9 mouse cellular contexts compared by ENCODE assay signal in the genomic region with DNA sequence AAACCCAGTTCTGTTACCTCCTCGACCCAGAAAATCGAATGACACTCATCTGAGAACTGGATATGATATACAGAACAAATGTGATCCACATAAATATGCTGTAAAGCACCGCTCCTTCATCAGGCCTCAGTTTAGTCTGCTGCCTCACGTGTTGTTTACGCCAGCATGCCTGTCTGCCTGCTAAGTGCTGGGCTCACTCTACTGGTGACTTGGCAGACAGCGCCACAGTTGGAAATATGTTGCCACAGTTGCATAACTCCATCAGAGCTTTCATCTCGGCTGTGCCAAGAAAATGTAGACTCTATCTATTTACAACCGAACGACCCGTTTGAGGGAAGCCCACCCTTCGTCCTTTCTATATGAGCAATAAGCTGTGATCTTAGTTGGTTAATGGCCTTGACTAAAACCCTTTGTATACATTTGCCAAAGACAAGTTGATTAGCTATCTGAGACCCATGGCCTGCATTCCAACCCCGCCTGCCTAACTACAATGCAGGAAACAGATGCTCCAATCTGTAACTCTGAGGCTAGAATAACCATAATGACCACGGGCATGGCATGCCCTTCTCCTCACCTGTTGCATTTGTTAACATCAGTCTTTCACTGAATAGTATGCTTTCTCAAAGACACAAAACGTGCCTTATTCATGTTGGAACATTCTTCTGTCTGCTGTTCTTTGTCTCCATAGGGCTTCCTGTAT. TPM values are rescaled to one million over a fixed set of nuclear protein-coding genes. Genes with fewer than 3 reads are reported as not detected.
DNase-seq lines count a peak whose midpoint lies in the region; ATAC-seq and TF ChIP-seq lines count a peak whose summit lies in the region.
"Had no signal": no experiment of that assay in that cellular context is flagged by ENCODE, and none has a peak within 500 bp of the region (broad histone marks: within the 10 kb centered on the region; RNA-seq: fewer than 3 reads in every experiment).

No protein-coding gene starts in this region.

- H3K9me3 ChIP-seq in limb, embryonic 14.5 days (ENCODE audit: control insufficient read depth, low read length), result no peaks in the 10 kb centered on the region

- H3K4me2 ChIP-seq in limb, embryonic 14.5 days (replicated peaks; ENCODE audit: low read depth, low read length, severe bottlenecking), result no peak overlapping the region

- peak; percentile 68 for ATAC-seq in limb, embryonic 14.5 days (ENCODE audit: low FRiP score, low read depth)
- no peak for ATAC-seq in megakaryocyte, adult 5-6 weeks (ENCODE audit: poor library complexity, severe bottlenecking)

- no peak overlapping the region for H3K9ac ChIP-seq in limb, embryonic 14.5 days (ENCODE audit: low read depth, low read length, severe bottlenecking)

- peak; percentile 38 to 61 for DNase-seq in cerebellum, postnatal 10 days
- no peak for DNase-seq in cerebellum, adult 8-10 months
- DNase-seq in ovary, postnatal 36 days (ENCODE audit: low spot score), result peak; percentile 29
- DNase-seq in ovary, postnatal 10 days (ENCODE audit: low spot score), result no peak
- DNase-seq in limb, embryonic 14.5 days (ENCODE audit: low spot score), result peak; percentile 37
- peak; percentile 18 for DNase-seq in telencephalon, adult 2 months (ENCODE audit: low read depth, low spot score)
- DNase-seq in urinary bladder, postnatal 25 days (ENCODE audit: low spot score), result no peak

- no peaks in the 10 kb centered on the region for H3K4me1 ChIP-seq in limb, embryonic 14.5 days (ENCODE audit: control insufficient read depth, insufficient read depth, low read length)

- no peak overlapping the region for H3K27ac ChIP-seq in limb, embryonic 14.5 days (replicated peaks; ENCODE audit: low read depth, low read length)

- no peak overlapping the region for H3K4me3 ChIP-seq in limb, embryonic 14.5 days (replicated peaks; ENCODE audit: low read length)

- no peaks in the 10 kb centered on the region for H3K27me3 ChIP-seq in limb, embryonic 14.5 days (ENCODE audit: control insufficient read depth, insufficient read depth, low read length)

- TF ChIP-seq POLR2A in limb, embryonic 14.5 days (IDR thresholded peaks at IDR 0.05; ENCODE audit: borderline replicate concordance, extremely low read depth, insufficient read depth, insufficient read length), result no peak

- no peaks in the 10 kb centered on the region for H3K36me3 ChIP-seq in limb, embryonic 14.5 days (ENCODE audit: control insufficient read depth, insufficient read depth, low read length)

- WGBS in limb, embryonic 14.5 days, result 64% methylated on average over 14 of the region's 14 CpGs

RNA-seq across cellular contexts. Expression of a gene that starts 33.8 kb away (rescaled TPM):
- polyA plus RNA-seq in limb, embryonic 14.5 days (2012; rRNA removed), result not detected in 2 replicates
- 0.34 and 0.43 TPM in 2 replicates for polyA plus RNA-seq in limb, embryonic 14.5 days (2014; fragmentation: Nextera tagmentation; extraction: Ambion mirVana)
- total RNA-seq in megakaryocyte, adult 5-6 weeks (2015), result not detected in 2 replicates
- total RNA-seq in megakaryocyte, adult 5-6 weeks (2017), result not detected in 2 replicates
- total RNA-seq: heart, postnatal 14 days had no signal

Comparison
In these comparisons a context has a peak if more than half of its experiments do, and no peak if none do; other contexts are left out.
1. DNase-seq: peak in cerebellum, postnatal 10 days (2 of 2), ovary, postnatal 36 days (single experiment), limb, embryonic 14.5 days (single experiment) and telencephalon, adult 2 months (single experiment); none in cerebellum, adult 8-10 months (single experiment), ovary, postnatal 10 days (single experiment) and urinary bladder, postnatal 25 days (single experiment).